Mouse (Mus musculus): Measurements from ENCODE around the gene Comtd1. TPM values are rescaled to one million over a fixed set of nuclear protein-coding genes. Genes with fewer than 3 reads are reported as not detected.
A peak's percentile ranks its signal among the peaks of the same experiment; 100 is the strongest.

Gene Comtd1
- polyA plus RNA-seq, 1 experiment from 2014 or later: 11.8 TPM

GRCm38 (mm10) chr14:21853456-21854109 is 4.8 kb upstream of the Comtd1 start:
- ATAC-seq (ENCODE audit: low FRiP score): peak; percentile 30; the same call in 1 of the 2 replicates
- Histone ChIP-seq H3K36me3 (ENCODE audit: control insufficient read depth, insufficient read depth, low read length) (no peaks in the 10 kb centered on the region), H3K4me1 (ENCODE audit: control insufficient read depth, insufficient read depth, low read length) (peaks cover 7% of the 10 kb centered on the region), H3K4me2 (peak overlapping the region; percentile 41), H3K9me3 (ENCODE audit: control insufficient read depth, low read length) (no peaks in the 10 kb centered on the region), H3K4me3 (ENCODE audit: low read depth, low read length) (peak overlapping the region; percentile 18), H3K27me3 (ENCODE audit: control insufficient read depth, insufficient read depth, low read length) (no peaks in the 10 kb centered on the region), H3K27ac (ENCODE audit: low read depth, low read length) (no peak overlapping the region), H3K9ac (ENCODE audit: low read length) (peak overlapping the region; percentile 46; the same call in 1 of the 2 replicates)
- 8% methylated on average over 17 of the region's 17 CpGs for WGBS
- DNase-seq (ENCODE audit: low spot score, missing footprints): peak; percentile 97

GRCm38 (mm10) chr14:21851996-21852791 is 3.4 kb upstream of the Comtd1 start:
- no peak overlapping the region for H3K4me2 ChIP-seq
- DNase-seq (ENCODE audit: low spot score, missing footprints) (no peak), ATAC-seq (ENCODE audit: low FRiP score) (no peak)
- no peaks in the 10 kb centered on the region for H3K36me3 ChIP-seq (ENCODE audit: control insufficient read depth, insufficient read depth, low read length)
- H3K4me3 ChIP-seq (ENCODE audit: low read depth, low read length): no peak overlapping the region
- H3K9me3 ChIP-seq (ENCODE audit: control insufficient read depth, low read length): no peaks in the 10 kb centered on the region
- H3K4me1 ChIP-seq (ENCODE audit: control insufficient read depth, insufficient read depth, low read length): peaks cover 15% of the 10 kb centered on the region
- no peaks in the 10 kb centered on the region for H3K27me3 ChIP-seq (ENCODE audit: control insufficient read depth, insufficient read depth, low read length)
- no peak overlapping the region for H3K27ac ChIP-seq (ENCODE audit: low read depth, low read length)
- WGBS: 82% methylated on average over 16 of the region's 16 CpGs
- H3K9ac ChIP-seq (ENCODE audit: low read length): no peak overlapping the region

GRCm38 (mm10) chr14:21850419-21851127 is 1.8 kb upstream of the Comtd1 start:
- Histone ChIP-seq H3K4me3 (ENCODE audit: low read depth, low read length) (no peak overlapping the region), H3K36me3 (ENCODE audit: control insufficient read depth, insufficient read depth, low read length) (0 out of 2 replicates have a peak, but pooled peaks cover 2% of the 10 kb centered on the region), H3K9ac (ENCODE audit: low read length) (no peak overlapping the region), H3K27ac (ENCODE audit: low read depth, low read length) (no peak overlapping the region), H3K27me3 (ENCODE audit: control insufficient read depth, insufficient read depth, low read length) (no peaks in the 10 kb centered on the region), H3K9me3 (ENCODE audit: control insufficient read depth, low read length) (no peaks in the 10 kb centered on the region), H3K4me2 (no peak overlapping the region), H3K4me1 (ENCODE audit: control insufficient read depth, insufficient read depth, low read length) (peaks cover 17% of the 10 kb centered on the region)
- DNase-seq (ENCODE audit: low spot score, missing footprints) (no peak), ATAC-seq (ENCODE audit: low FRiP score) (no peak)
- 82% methylated on average over 24 of the region's 24 CpGs for WGBS

DNA sequence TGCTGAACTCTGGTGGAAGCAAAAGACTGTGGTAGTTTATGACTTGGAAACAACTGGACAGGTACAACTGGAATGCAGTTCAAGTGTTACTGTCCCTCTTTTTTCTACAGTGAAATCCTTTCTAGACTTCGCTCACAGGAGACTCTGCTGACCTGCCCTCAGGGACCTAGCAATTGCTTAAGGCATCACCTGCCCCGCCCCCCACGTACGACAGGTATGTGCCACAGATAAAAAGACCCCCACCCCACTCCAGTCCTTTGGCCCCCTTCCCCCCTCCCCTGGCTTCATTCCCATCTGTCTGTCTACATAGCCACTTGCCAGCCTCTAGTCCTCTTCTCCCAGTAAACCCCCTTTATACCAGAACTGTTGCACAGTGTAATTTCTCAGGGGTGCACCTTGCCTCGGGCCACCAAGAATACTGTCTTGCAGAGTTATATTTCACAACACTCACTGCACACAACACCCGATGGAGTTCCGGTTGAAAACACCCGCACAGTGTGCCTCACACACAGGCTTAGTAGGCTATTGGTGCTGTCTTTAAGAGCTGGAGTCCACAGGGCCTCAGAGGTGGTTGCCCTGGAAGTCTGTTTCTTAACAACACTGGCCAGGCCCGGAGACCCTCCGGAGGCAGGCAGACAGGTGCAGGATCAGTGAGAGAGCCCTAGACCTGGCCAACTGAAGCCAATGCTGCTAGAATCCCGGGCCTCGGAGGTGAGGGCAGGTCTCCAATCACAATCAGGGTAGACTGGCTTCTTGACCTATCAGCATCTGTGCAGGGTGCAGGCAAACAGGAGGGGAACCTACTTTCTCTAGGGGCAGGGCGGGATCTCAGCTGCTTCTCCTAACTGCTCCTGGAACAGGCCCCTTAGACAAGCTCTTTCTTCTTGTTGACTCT is 994 bp upstream of the Comtd1 start:
- H3K9ac ChIP-seq (ENCODE audit: low read length): no peak overlapping the region
- no peak overlapping the region for H3K27ac ChIP-seq (ENCODE audit: low read depth, low read length)
- ATAC-seq (ENCODE audit: low FRiP score) (no peak), DNase-seq (ENCODE audit: low spot score, missing footprints) (no peak)
- WGBS: 87% methylated on average over 13 of the region's 13 CpGs
- H3K27me3 ChIP-seq (ENCODE audit: control insufficient read depth, insufficient read depth, low read length): no peaks in the 10 kb centered on the region
- H3K9me3 ChIP-seq (ENCODE audit: control insufficient read depth, low read length): no peaks in the 10 kb centered on the region
- no peak overlapping the region for H3K4me2 ChIP-seq
- peaks cover 17% of the 10 kb centered on the region for H3K4me1 ChIP-seq (ENCODE audit: control insufficient read depth, insufficient read depth, low read length)
- 0 out of 2 replicates have a peak, but pooled peaks cover 5% of the 10 kb centered on the region for H3K36me3 ChIP-seq (ENCODE audit: control insufficient read depth, insufficient read depth, low read length)
- H3K4me3 ChIP-seq (ENCODE audit: low read depth, low read length): no peak overlapping the region

DNA sequence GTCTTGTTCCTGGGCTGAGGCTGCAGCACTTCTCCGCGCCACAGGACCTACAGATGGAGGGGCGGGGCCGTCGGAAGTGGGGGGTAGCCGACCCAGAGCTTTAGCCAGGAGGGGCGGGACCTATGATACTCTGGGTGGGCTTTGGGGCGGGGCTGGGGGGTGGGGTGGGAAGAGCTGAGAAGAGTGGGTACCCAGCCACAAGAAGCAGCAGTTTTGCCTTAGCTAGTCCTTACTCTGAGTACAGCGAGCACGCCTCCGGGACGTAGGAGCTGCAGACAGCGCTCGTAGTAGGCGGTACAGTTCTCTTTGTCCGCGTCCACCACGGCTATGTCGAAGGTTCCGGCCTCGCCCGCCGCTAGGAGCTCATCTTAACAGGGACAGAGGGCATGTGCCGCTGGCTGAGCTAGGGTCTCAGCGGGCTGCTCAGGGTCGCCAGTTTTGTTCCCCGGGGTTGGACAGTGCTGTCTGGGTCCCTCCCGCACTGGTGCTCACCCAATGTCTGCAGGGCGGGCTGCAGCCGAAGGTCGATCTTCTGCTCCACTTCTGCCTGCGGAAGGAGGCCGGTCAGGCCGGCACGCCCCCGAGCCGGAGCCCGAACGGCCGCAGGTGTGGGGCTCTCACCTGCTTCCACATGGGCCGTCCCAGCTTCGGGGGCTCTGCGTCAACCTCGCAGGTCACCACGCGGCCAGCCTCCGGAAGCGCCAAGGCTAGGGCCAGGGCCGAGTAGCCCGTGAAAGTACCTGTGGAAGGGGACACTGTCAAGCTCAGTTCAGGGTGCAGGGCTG is 1.2 kb downstream of the Comtd1 start:
- no peaks in the 10 kb centered on the region for H3K9me3 ChIP-seq (ENCODE audit: control insufficient read depth, low read length)
- H3K4me2 ChIP-seq: peak overlapping the region; percentile 98
- ATAC-seq (ENCODE audit: low FRiP score) (peak; percentile 60), DNase-seq (ENCODE audit: low spot score, missing footprints) (peak; percentile 92)
- H3K9ac ChIP-seq (ENCODE audit: low read length): peak overlapping the region; percentile 72
- under 1% methylated on average over 44 of the region's 50 CpGs for WGBS
- H3K36me3 ChIP-seq (ENCODE audit: control insufficient read depth, insufficient read depth, low read length): peaks cover 5% of the 10 kb centered on the region; the same call in 1 of the 2 replicates
- peaks cover 12% of the 10 kb centered on the region for H3K4me1 ChIP-seq (ENCODE audit: control insufficient read depth, insufficient read depth, low read length)
- no peak overlapping the region for H3K27ac ChIP-seq (ENCODE audit: low read depth, low read length)
- H3K27me3 ChIP-seq (ENCODE audit: control insufficient read depth, insufficient read depth, low read length): no peaks in the 10 kb centered on the region
- peak overlapping the region; percentile 61 for H3K4me3 ChIP-seq (ENCODE audit: low read depth, low read length)

- Histone ChIP-seq H3K9ac (ENCODE audit: low read length) (peak overlapping the region; percentile 72), H3K9me3 (ENCODE audit: control insufficient read depth, low read length) (no peaks in the 10 kb centered on the region), H3K27me3 (ENCODE audit: control insufficient read depth, insufficient read depth, low read length) (no peaks in the 10 kb centered on the region), H3K4me2 (peak overlapping the region; percentile 98), H3K36me3 (ENCODE audit: control insufficient read depth, insufficient read depth, low read length) (peaks cover 9% of the 10 kb centered on the region; the same call in 1 of the 2 replicates), H3K27ac (ENCODE audit: low read depth, low read length) (no peak overlapping the region), H3K4me1 (ENCODE audit: control insufficient read depth, insufficient read depth, low read length) (peaks cover 12% of the 10 kb centered on the region), H3K4me3 (ENCODE audit: low read depth, low read length) (peak overlapping the region; percentile 61)
- ATAC-seq (ENCODE audit: low FRiP score): no peak
- DNase-seq (ENCODE audit: low spot score, missing footprints): peak; percentile 87
- 18% methylated on average over 10 of the region's 10 CpGs for WGBS
Measured at GRCm38 (mm10) chr14:21846827-21847380, 1.9 kb downstream of the Comtd1 start.

DNA sequence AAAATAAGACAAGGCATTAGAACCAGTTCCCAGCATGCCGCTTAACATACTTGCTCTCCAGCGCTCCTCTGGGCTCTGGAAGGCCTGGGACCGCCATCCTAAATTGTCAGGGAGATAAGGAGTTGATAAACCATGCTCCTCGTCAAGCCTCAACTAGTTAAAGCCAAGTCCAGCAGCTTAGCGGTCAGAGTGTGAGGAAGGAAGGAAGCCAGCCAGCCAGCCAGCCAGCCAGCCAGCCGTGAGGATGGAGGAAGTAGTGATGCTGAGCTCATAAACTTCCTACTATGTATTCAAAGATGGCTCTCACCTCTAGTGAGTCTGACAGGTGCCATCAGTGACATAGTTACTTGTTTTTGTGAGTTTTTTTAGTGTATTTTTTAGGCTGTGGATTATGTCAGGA is 5.5 kb downstream of the Comtd1 start:
- ATAC-seq (ENCODE audit: low FRiP score): no peak
- H3K36me3 ChIP-seq (ENCODE audit: control insufficient read depth, insufficient read depth, low read length): peaks cover 22% of the 10 kb centered on the region; the same call in 1 of the 2 replicates
- no peak overlapping the region for H3K27ac ChIP-seq (ENCODE audit: low read depth, low read length)
- no peak overlapping the region for H3K4me2 ChIP-seq
- WGBS: 86% methylated on average over 6 of the region's 6 CpGs
- DNase-seq (ENCODE audit: low spot score, missing footprints): peak; percentile 45
- no peak overlapping the region for H3K4me3 ChIP-seq (ENCODE audit: low read depth, low read length)
- no peaks in the 10 kb centered on the region for H3K9me3 ChIP-seq (ENCODE audit: control insufficient read depth, low read length)
- no peak overlapping the region for H3K9ac ChIP-seq (ENCODE audit: low read length)
- peaks cover 11% of the 10 kb centered on the region for H3K4me1 ChIP-seq (ENCODE audit: control insufficient read depth, insufficient read depth, low read length)
- no peaks in the 10 kb centered on the region for H3K27me3 ChIP-seq (ENCODE audit: control insufficient read depth, insufficient read depth, low read length)

Measured in midbrain, embryonic 11.5 days (tissue).